Mouse (Mus musculus) CH12.LX (cell line): Measurements from ENCODE around the gene Dio1. TPM values are rescaled to one million over a fixed set of nuclear protein-coding genes. Genes with fewer than 3 reads are reported as not detected.

Experiments used
- DNase-seq: peaks from one replicate; pipeline ENCODE4 v3.0.0-alpha.2; 2013; ENCODE audit errors: extremely low read depth
- H3K27ac ChIP-seq: 2 replicates; pipeline ENCODE4 v1.5.1; 2012; ENCODE audit warnings: low read depth, mild to moderate bottlenecking, control low read depth, moderate library complexity; ENCODE audit not compliant: insufficient read depth
- H3K27me3 ChIP-seq: replicated peaks from 2 replicates; pipeline ENCODE3; 2012; ENCODE audit warnings: inconsistent platforms
- H3K36me3 ChIP-seq, 2 experiments: replicated peaks in 1 of 2; 2 replicates each; pipeline versions ENCODE3 to v1.6.1; 2012; ENCODE audit warnings: inconsistent platforms in 1 of 2, low read length in 1 of 2, mild to moderate bottlenecking in 1 of 2, mixed read lengths in 1 of 2, moderate library complexity in 1 of 2; ENCODE audit not compliant: control insufficient read depth in 1 of 2, insufficient read depth in 1 of 2
- H3K4me1 ChIP-seq, 2 experiments: 2 replicates each; pipeline ENCODE4 v1.6.1; 2012; ENCODE audit warnings: inconsistent platforms in 1 of 2, moderate library complexity in 1 of 2; ENCODE audit not compliant: insufficient read depth in 2 of 2, control insufficient read depth in 1 of 2
- H3K4me2 ChIP-seq: 2 replicates; pipeline ENCODE4 v1.6.1; 2012; ENCODE audit warnings: low read depth, mild to moderate bottlenecking, control low read depth; ENCODE audit not compliant: poor library complexity, insufficient read depth, severe bottlenecking
- H3K4me3 ChIP-seq, 3 experiments: fragments of 150-350 bp in 1 of 3; sonication (generic) in 1 of 3; replicated peaks in 1 of 3; 2 replicates each; pipeline versions ENCODE3 to v1.5.1; 2011 to 2012; ENCODE audit warnings: low read depth in 2 of 3, low read length in 2 of 3, mild to moderate bottlenecking in 2 of 3, moderate library complexity in 2 of 3, control low read depth in 1 of 3, improper control_type of control experiment in 1 of 3, inconsistent platforms in 1 of 3, mixed read lengths in 1 of 3; ENCODE audit not compliant: poor library complexity in 1 of 3
- H3K79me2 ChIP-seq: replicated peaks from 2 replicates; pipeline ENCODE4 v1.6.1; 2012; ENCODE audit warnings: mild to moderate bottlenecking, moderate library complexity; ENCODE audit not compliant: control insufficient read depth, poor library complexity, insufficient read depth, severe bottlenecking; ENCODE audit errors: extremely low read depth
- H3K9ac ChIP-seq: 2 replicates; pipeline ENCODE4 v1.6.1; 2012; ENCODE audit warnings: low read depth, mild to moderate bottlenecking, control low read depth, moderate library complexity; ENCODE audit not compliant: insufficient read depth
- H3K9me3 ChIP-seq: replicated peaks from 2 replicates; pipeline ENCODE3; 2012; ENCODE audit warnings: low read length, inconsistent platforms, mixed read lengths
- CTCF ChIP-seq, 2 experiments: IDR thresholded peaks in 1 of 2; conservative IDR thresholded peaks in 1 of 2; 2 replicates each; pipeline ENCODE4 v1.5.1; 2011 to 2012; ENCODE audit warnings: low read depth in 2 of 2, low read length in 2 of 2, improper control_type of control experiment in 1 of 2, inconsistent platforms in 1 of 2, mild to moderate bottlenecking in 1 of 2, moderate library complexity in 1 of 2
- ELF1 ChIP-seq: IDR thresholded peaks from 2 replicates; pipeline ENCODE4 v1.6.1; 2014; ENCODE audit warnings: low read depth, mild to moderate bottlenecking, inconsistent platforms, low read length, improper control_type of control experiment
- ETS1 ChIP-seq: conservative IDR thresholded peaks from 2 replicates; pipeline ENCODE4 v1.6.1; 2012; ENCODE audit warnings: low read depth, mild to moderate bottlenecking, inconsistent platforms, low read length, improper control_type of control experiment, moderate library complexity
- GABPA ChIP-seq: IDR thresholded peaks from 2 replicates; pipeline ENCODE4 v1.6.1; 2012; ENCODE audit warnings: low read depth, low read length, improper control_type of control experiment, inconsistent platforms; ENCODE audit not compliant: insufficient replicate concordance
- HCFC1 ChIP-seq: IDR thresholded peaks from 2 replicates; pipeline ENCODE4 v1.6.1; 2012; ENCODE audit warnings: low read depth, mild to moderate bottlenecking, inconsistent platforms, low read length, improper control_type of control experiment
- JUND ChIP-seq: conservative IDR thresholded peaks from 2 replicates; pipeline ENCODE4 v1.6.1; 2011; ENCODE audit warnings: low read depth, low read length, improper control_type of control experiment
- MEF2A ChIP-seq: IDR thresholded peaks from 2 replicates; pipeline ENCODE4 v1.6.1; 2014; ENCODE audit warnings: low read depth, mild to moderate bottlenecking, inconsistent platforms, low read length, improper control_type of control experiment, borderline replicate concordance
- MYC ChIP-seq: IDR thresholded peaks from 2 replicates; pipeline ENCODE4 v1.6.1; 2011; ENCODE audit warnings: low read depth, mild to moderate bottlenecking, improper control_type of control experiment, low read length
- NRF1 ChIP-seq: IDR thresholded peaks from 2 replicates; pipeline ENCODE4 v1.6.1; 2014; ENCODE audit warnings: low read depth, mild to moderate bottlenecking, inconsistent platforms, low read length, improper control_type of control experiment, moderate library complexity
- PAX5 ChIP-seq: IDR thresholded peaks from 2 replicates; pipeline ENCODE4 v1.6.1; 2012; ENCODE audit warnings: low read length, inconsistent platforms, mixed read lengths
- POLR2AphosphoS2 ChIP-seq: IDR thresholded peaks from 2 replicates; pipeline ENCODE4 v1.6.1; 2011; ENCODE audit warnings: low read depth, low read length, improper control_type of control experiment
- RCOR1 ChIP-seq: conservative IDR thresholded peaks from 2 replicates; pipeline ENCODE4 v1.6.1; 2012; ENCODE audit warnings: low read depth, mild to moderate bottlenecking, inconsistent platforms, low read length, improper control_type of control experiment
- SIN3A ChIP-seq: IDR thresholded peaks from 2 replicates; pipeline ENCODE4 v1.6.1; 2012; ENCODE audit warnings: low read length, improper control_type of control experiment, inconsistent platforms
- USF1 ChIP-seq: IDR thresholded peaks from 2 replicates; pipeline ENCODE4 v1.6.1; 2014; ENCODE audit warnings: low read depth, mild to moderate bottlenecking, inconsistent platforms, low read length, improper control_type of control experiment
- USF2 ChIP-seq: conservative IDR thresholded peaks from 2 replicates; pipeline ENCODE4 v1.6.1; 2011; ENCODE audit warnings: low read depth, low read length, improper control_type of control experiment
- ZC3H11A ChIP-seq: IDR thresholded peaks from 2 replicates; pipeline ENCODE4 v1.6.1; 2012; ENCODE audit warnings: low read depth, mild to moderate bottlenecking, inconsistent platforms, low read length, improper control_type of control experiment
- ZNF384 ChIP-seq: IDR thresholded peaks from 2 replicates; pipeline ENCODE4 v1.6.1; 2012; ENCODE audit warnings: low read depth, low read length, improper control_type of control experiment, inconsistent platforms
- dilution Hi-C: fragments of 300-500 bp; cut with MboI; formaldehyde crosslinking; loops from 2 replicates; pipeline ENCODE4 v1.14.3; 2020; ENCODE audit warnings: low sequenced_read_pairs; ENCODE audit not compliant: extremely low pct_unique_long_range_greater_than_20kb, extremely low pct_ligation_motif_present
- in situ Hi-C: fragments of 300-500 bp; cut with MboI; formaldehyde crosslinking; loops from 3 replicates; pipeline ENCODE4 v1.14.3; 2019; ENCODE audit warnings: low sequenced_read_pairs, low pct_ligation_motif_present, low pct_unique_long_range_greater_than_20kb, mixed read lengths
- polyA plus RNA-seq: library from polyadenylated mRNA; unstranded; fragments of >175 nt; gene quantifications from 2 replicates; pipeline ENCODE4 v1.2.1, GENCODE M21; 2012; ENCODE audit warnings: low read depth; ENCODE audit not compliant: insufficient read length
- total RNA-seq, 2 experiments: library from RNA; depleted of rRNA; stranded (reverse); fragments of 300-350 nt in 1 of 2; fragments of >200 nt in 1 of 2; gene quantifications; 2 replicates each; pipeline ENCODE4 v1.2.3; 2012 to 2014

Dio1 gene
- total and polyA plus RNA-seq, 3 experiments = 0.23 to 1.3 (median 0.25) TPM

- H3K9me3 ChIP-seq = no peaks in the 10 kb centered on the region
- no peak overlapping the region for H3K4me2 ChIP-seq
- peaks cover 7 to 54% of the 10 kb centered on the region in 2 experiments; a peak in 3 of 4 replicates for H3K4me1 ChIP-seq
- no peak overlapping the region for H3K27ac ChIP-seq
- H3K4me3 ChIP-seq = no peak overlapping the region
- dilution Hi-C loops (no loop called here), in situ Hi-C loops (no loop called here)
- peaks cover 8 to 38% of the 10 kb centered on the region in 2 experiments for H3K36me3 ChIP-seq
- no peak for DNase-seq
- H3K79me2 ChIP-seq = peaks cover under 1% of the 10 kb centered on the region; the same call in 1 of the 2 replicates
- no peaks in the 10 kb centered on the region for H3K27me3 ChIP-seq
- TF ChIP-seq USF1 (no peak), ZC3H11A (no peak)
- no peak overlapping the region for H3K9ac ChIP-seq
Observed at GRCm38 (mm10) chr4:107247110-107247509, 59.9 kb downstream of the Dio1 start.

GRCm38 (mm10) chr4:107246040-107246439 lies 60.9 kb downstream of the Dio1 start:
- no peaks in the 10 kb centered on the region for H3K27me3 ChIP-seq
- in situ Hi-C loops = no loop called here
- dilution Hi-C loops = no loop called here
- H3K9ac ChIP-seq = no peak overlapping the region
- H3K9me3 ChIP-seq = no peaks in the 10 kb centered on the region
- H3K36me3 ChIP-seq = peaks cover 8 to 46% of the 10 kb centered on the region in 2 experiments
- H3K4me3 ChIP-seq = no peak overlapping the region
- no peak overlapping the region for H3K4me2 ChIP-seq
- H3K27ac ChIP-seq = no peak overlapping the region
- DNase-seq = no peak
- H3K4me1 ChIP-seq = peaks cover 7 to 44% of the 10 kb centered on the region in 2 experiments; a peak in 3 of 4 replicates
- TF ChIP-seq SIN3A (no peak), CTCF (conservative IDR thresholded peaks at IDR 0.05 in 1 of 2, IDR thresholded peaks at IDR 0.05 in 1 of 2; ENCODE audit: low read depth in 2 of 2, low read length in 2 of 2) (no peak), ETS1 (no peak), POLR2AphosphoS2 (no peak), NRF1 (no peak), ELF1 (no peak), MYC (no peak), RCOR1 (no peak), USF1 (no peak), PAX5 (no peak), JUND (no peak), HCFC1 (no peak), MEF2A (no peak), GABPA (no peak), ZNF384 (no peak), USF2 (no peak)
- TF ChIP-seq, all 38 proteins: peak for 0
- no peaks in the 10 kb centered on the region; the same call in 1 of the 2 replicates for H3K79me2 ChIP-seq
